In genomic region chrX:88582638-88583037, GRCm38 (mm10) we compare ENCODE assay signal across 18 mouse cellular contexts.
"Had no signal": no experiment of that assay in that cellular context is flagged by ENCODE, and none has a peak within 500 bp of the region (broad histone marks: within the 10 kb centered on the region; RNA-seq: fewer than 3 reads in every experiment).

No protein-coding gene starts in this region.

- H3K27ac ChIP-seq: midbrain, embryonic 10.5 days; midbrain, embryonic 12.5 days; neural tube, embryonic 13.5 days; neural tube, embryonic 15.5 days; stomach, embryonic 15.5 days; stomach, postnatal 0 days had no signal

- H3K4me1 ChIP-seq: midbrain, embryonic 10.5 days; midbrain, embryonic 12.5 days; neural tube, embryonic 13.5 days; neural tube, embryonic 15.5 days; stomach, embryonic 15.5 days had no signal

- ATAC-seq: midbrain, embryonic 16.5 days had no signal

- H3K36me3 ChIP-seq: midbrain, embryonic 10.5 days; midbrain, embryonic 12.5 days; neural tube, embryonic 13.5 days; neural tube, embryonic 15.5 days; stomach, embryonic 15.5 days had no signal

- H3K27me3 ChIP-seq: midbrain, embryonic 12.5 days; neural tube, embryonic 13.5 days; neural tube, embryonic 15.5 days; stomach, embryonic 15.5 days had no signal

- H3K9ac ChIP-seq: lung, embryonic 14.5 days; midbrain, embryonic 12.5 days; neural tube, embryonic 13.5 days; neural tube, embryonic 15.5 days; stomach, embryonic 15.5 days had no signal

- H3K4me2 ChIP-seq: lung, embryonic 14.5 days; midbrain, embryonic 12.5 days; neural tube, embryonic 13.5 days; neural tube, embryonic 15.5 days; stomach, embryonic 15.5 days had no signal

- DNase-seq: lung, adult 18-20 months; lung, embryonic 14.5 days; lung, postnatal 10 days; lung, postnatal 4 days; midbrain, embryonic 14.5 days; retina, postnatal 1 day; right cerebral cortex, adult 18-20 months; thymus, adult 2 months; thymus, postnatal 25 days; thymus, postnatal 4 days had no signal

- H3K4me3 ChIP-seq: midbrain, embryonic 10.5 days; midbrain, embryonic 12.5 days; myocyte; neural tube, embryonic 13.5 days; neural tube, embryonic 15.5 days; stomach, embryonic 15.5 days had no signal

- H3K9me3 ChIP-seq: midbrain, embryonic 10.5 days; midbrain, embryonic 12.5 days; neural tube, embryonic 13.5 days; neural tube, embryonic 15.5 days; stomach, embryonic 15.5 days had no signal
